Mouse (Mus musculus): ENCODE results near the gene Gna12.

GRCm38 (mm10) chr5:140824126-140824525 lies 6.1 kb downstream of the Gna12 start:
- TF ChIP-seq GATA1 (IDR thresholded peaks at IDR 0.05; ENCODE audit: low read length) (no peak), TAL1 (IDR thresholded peaks at IDR 0.05; ENCODE audit: low read length) (no peak)
